Mouse (Mus musculus): Measurements from ENCODE around the gene Crat. TPM values are rescaled to one million over a fixed set of nuclear protein-coding genes. Genes with fewer than 3 reads are reported as not detected.

Gene Crat
- polyA plus RNA-seq, 1 experiment, result 96.4 TPM

GRCm38 (mm10) chr2:30402843-30403242 is 12.8 kb downstream of the Crat start:
- Histone ChIP-seq H3K4me1 (replicated peaks; ENCODE audit: control insufficient read depth, insufficient read depth, low read length) (no peaks in the 10 kb centered on the region; the same call in 1 of the 2 replicates), H3K36me3 (ENCODE audit: control insufficient read depth, insufficient read depth, low read length) (peaks cover 8% of the 10 kb centered on the region; the same call in 1 of the 2 replicates), H3K27me3 (ENCODE audit: control insufficient read depth, insufficient read depth, low read length) (no peaks in the 10 kb centered on the region), H3K27ac (ENCODE audit: control insufficient read depth, insufficient read depth, low read length) (no peak overlapping the region), H3K4me3 (ENCODE audit: control insufficient read depth, insufficient read depth, low read length) (no peak overlapping the region)
- no peak for DNase-seq
- TF ChIP-seq POLR2A (IDR thresholded peaks at IDR 0.05; ENCODE audit: control insufficient read depth, extremely low read depth, insufficient read depth, low read length, poor library complexity) (no peak), CTCF (IDR thresholded peaks at IDR 0.05; ENCODE audit: borderline replicate concordance, control insufficient read depth, extremely low read depth, insufficient read depth, low read length, poor library complexity) (no peak)
- 100% methylated on average over 2 of the region's 2 CpGs for WGBS

DNA sequence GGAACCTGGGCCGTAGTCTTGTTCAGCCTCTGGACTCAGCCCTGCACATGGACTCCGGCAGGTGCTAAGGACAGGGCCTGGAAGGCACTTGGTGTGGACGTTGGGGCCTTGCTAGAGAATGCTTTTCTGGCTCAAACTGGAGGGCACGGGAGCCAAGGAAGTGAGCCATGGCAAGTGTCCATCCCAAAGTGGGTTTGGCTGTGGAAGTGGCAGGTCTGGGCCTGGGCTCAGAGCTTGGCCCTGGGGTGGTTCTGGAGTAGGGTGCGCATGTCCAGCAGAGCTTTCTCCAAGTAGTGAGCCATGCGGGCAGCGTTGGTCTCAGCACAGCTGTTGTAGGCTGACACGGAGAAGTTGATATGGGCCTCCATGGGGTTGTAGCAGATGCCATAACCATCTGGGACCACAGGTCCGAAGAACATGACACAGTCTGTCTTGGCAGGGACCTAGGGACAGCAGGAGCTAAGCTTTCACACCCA is 13.2 kb downstream of the Crat start:
- DNase-seq, result no peak

DNA sequence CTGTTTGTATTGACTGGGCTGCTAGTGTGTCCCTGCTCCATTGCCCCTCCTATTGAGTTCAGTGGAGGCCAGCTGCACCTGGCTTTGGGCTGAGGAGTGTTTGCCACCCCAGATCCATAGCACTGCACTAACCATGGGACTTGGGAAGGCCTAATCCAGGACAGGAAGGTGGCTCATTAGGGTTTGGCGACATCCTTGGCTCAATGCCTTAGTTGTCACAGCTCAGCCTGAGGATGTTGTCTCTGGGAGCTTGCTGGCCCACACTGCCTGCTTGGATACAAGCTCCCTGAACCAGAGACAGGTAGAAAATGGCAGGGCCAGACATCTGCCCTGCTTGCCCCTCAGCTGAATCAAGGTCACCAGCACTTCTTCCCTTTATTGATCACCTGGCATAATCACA is 14.0 kb downstream of the Crat start:
- no peaks in the 10 kb centered on the region; the same call in 1 of the 2 replicates for H3K4me1 ChIP-seq (replicated peaks; ENCODE audit: control insufficient read depth, insufficient read depth, low read length)
- no peak overlapping the region for H3K4me3 ChIP-seq (ENCODE audit: control insufficient read depth, insufficient read depth, low read length)
- TF ChIP-seq CTCF (IDR thresholded peaks at IDR 0.05; ENCODE audit: borderline replicate concordance, control insufficient read depth, extremely low read depth, insufficient read depth, low read length, poor library complexity) (no peak), POLR2A (IDR thresholded peaks at IDR 0.05; ENCODE audit: control insufficient read depth, extremely low read depth, insufficient read depth, low read length, poor library complexity) (no peak)
- 96% methylated on average over 1 of the region's 1 CpGs for WGBS
- DNase-seq, result no peak
- no peaks in the 10 kb centered on the region for H3K27me3 ChIP-seq (ENCODE audit: control insufficient read depth, insufficient read depth, low read length)
- peaks cover 8% of the 10 kb centered on the region; the same call in 1 of the 2 replicates for H3K36me3 ChIP-seq (ENCODE audit: control insufficient read depth, insufficient read depth, low read length)
- no peak overlapping the region for H3K27ac ChIP-seq (ENCODE audit: control insufficient read depth, insufficient read depth, low read length)

More for the DNA sequence above, 13.2 kb downstream of the Crat start:
- H3K36me3 ChIP-seq (ENCODE audit: control insufficient read depth, insufficient read depth, low read length), result peaks cover 8% of the 10 kb centered on the region; the same call in 1 of the 2 replicates
- no peak overlapping the region for H3K4me3 ChIP-seq (ENCODE audit: control insufficient read depth, insufficient read depth, low read length)
- TF ChIP-seq POLR2A (IDR thresholded peaks at IDR 0.05; ENCODE audit: control insufficient read depth, extremely low read depth, insufficient read depth, low read length, poor library complexity) (no peak), CTCF (IDR thresholded peaks at IDR 0.05; ENCODE audit: borderline replicate concordance, control insufficient read depth, extremely low read depth, insufficient read depth, low read length, poor library complexity) (no peak)
- no peaks in the 10 kb centered on the region for H3K27me3 ChIP-seq (ENCODE audit: control insufficient read depth, insufficient read depth, low read length)
- H3K27ac ChIP-seq (ENCODE audit: control insufficient read depth, insufficient read depth, low read length), result no peak overlapping the region
- 95% methylated on average over 9 of the region's 9 CpGs for WGBS
- H3K4me1 ChIP-seq (replicated peaks; ENCODE audit: control insufficient read depth, insufficient read depth, low read length), result no peaks in the 10 kb centered on the region; the same call in 1 of the 2 replicates

DNA sequence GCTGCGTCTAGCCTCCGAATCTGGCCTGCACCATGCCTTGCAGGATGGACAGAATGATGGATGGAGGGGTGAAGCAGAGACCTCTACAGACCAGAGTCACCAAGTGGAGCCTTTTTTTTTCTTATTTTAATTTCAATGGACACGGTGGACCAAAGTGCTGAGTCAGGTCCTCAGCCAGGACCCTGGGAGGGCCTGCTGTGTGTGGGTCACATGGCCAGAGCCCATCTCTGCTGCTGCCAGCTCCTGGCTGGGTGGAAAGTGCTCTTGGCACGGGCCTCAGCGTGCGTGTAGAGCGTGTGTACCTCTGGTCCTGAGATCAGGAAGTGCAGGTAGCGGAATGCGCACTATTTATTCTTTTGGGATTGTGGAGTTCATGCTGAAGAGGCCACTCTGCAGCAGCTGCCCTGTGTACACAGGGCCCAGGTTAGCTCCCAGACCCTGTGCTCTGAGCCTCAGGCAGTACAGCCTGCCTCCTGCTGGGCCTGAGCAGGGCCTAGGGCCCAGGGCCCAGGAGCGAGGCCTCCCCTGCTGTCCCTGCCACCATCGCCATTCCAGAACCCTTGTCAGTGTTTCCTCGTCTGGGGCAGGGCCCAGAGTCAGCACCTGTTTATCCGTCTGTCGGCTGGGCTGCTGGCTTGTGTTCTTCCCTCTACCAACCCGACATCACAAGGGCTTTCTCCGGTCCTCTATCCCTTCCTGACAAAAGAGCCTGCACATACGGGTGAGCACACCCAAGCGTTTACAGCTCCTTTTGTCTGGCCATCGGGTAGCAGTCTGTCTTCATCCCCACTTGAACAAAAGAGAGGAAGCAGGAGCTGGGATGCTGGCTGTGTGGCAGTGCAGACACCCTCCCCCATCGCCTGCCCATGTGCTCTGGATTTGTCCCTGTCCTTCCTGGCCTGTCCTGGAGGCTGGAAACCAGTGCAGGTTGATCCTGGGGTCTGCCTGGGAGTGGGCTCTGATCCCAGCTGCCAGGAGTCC is 16.1 kb downstream of the Crat start:
- peaks cover 8% of the 10 kb centered on the region; the same call in 1 of the 2 replicates for H3K36me3 ChIP-seq (ENCODE audit: control insufficient read depth, insufficient read depth, low read length)
- no peaks in the 10 kb centered on the region for H3K4me1 ChIP-seq (replicated peaks; ENCODE audit: control insufficient read depth, insufficient read depth, low read length)
- H3K4me3 ChIP-seq (ENCODE audit: control insufficient read depth, insufficient read depth, low read length), result no peak overlapping the region
- WGBS, result 97% methylated on average over 20 of the region's 20 CpGs
- H3K27me3 ChIP-seq (ENCODE audit: control insufficient read depth, insufficient read depth, low read length), result no peaks in the 10 kb centered on the region
- H3K27ac ChIP-seq (ENCODE audit: control insufficient read depth, insufficient read depth, low read length), result no peak overlapping the region
- DNase-seq, result no peak
- TF ChIP-seq POLR2A (IDR thresholded peaks at IDR 0.05; ENCODE audit: control insufficient read depth, extremely low read depth, insufficient read depth, low read length, poor library complexity) (no peak), CTCF (IDR thresholded peaks at IDR 0.05; ENCODE audit: borderline replicate concordance, control insufficient read depth, extremely low read depth, insufficient read depth, low read length, poor library complexity) (no peak)

GRCm38 (mm10) chr2:30397986-30398512 is 17.6 kb downstream of the Crat start:
- TF ChIP-seq CTCF (IDR thresholded peaks at IDR 0.05; ENCODE audit: borderline replicate concordance, control insufficient read depth, extremely low read depth, insufficient read depth, low read length, poor library complexity), result no peak
- no peak for TF ChIP-seq POLR2A (IDR thresholded peaks at IDR 0.05; ENCODE audit: control insufficient read depth, extremely low read depth, insufficient read depth, low read length, poor library complexity)
- Histone ChIP-seq H3K4me3 (ENCODE audit: control insufficient read depth, insufficient read depth, low read length) (no peak overlapping the region), H3K27ac (ENCODE audit: control insufficient read depth, insufficient read depth, low read length) (no peak overlapping the region), H3K27me3 (ENCODE audit: control insufficient read depth, insufficient read depth, low read length) (no peaks in the 10 kb centered on the region), H3K4me1 (replicated peaks; ENCODE audit: control insufficient read depth, insufficient read depth, low read length) (peaks cover 7% of the 10 kb centered on the region), H3K36me3 (ENCODE audit: control insufficient read depth, insufficient read depth, low read length) (peaks cover 8% of the 10 kb centered on the region; the same call in 1 of the 2 replicates)
- DNase-seq, result no peak
- 97% methylated on average over 10 of the region's 10 CpGs for WGBS

GRCm38 (mm10) chr2:30396246-30396645 is 19.4 kb downstream of the Crat start:
- H3K36me3 ChIP-seq (ENCODE audit: control insufficient read depth, insufficient read depth, low read length), result peaks cover 8% of the 10 kb centered on the region; the same call in 1 of the 2 replicates
- 97% methylated on average over 7 of the region's 7 CpGs for WGBS
- no peaks in the 10 kb centered on the region for H3K27me3 ChIP-seq (ENCODE audit: control insufficient read depth, insufficient read depth, low read length)
- no peak overlapping the region for H3K4me3 ChIP-seq (ENCODE audit: control insufficient read depth, insufficient read depth, low read length)
- DNase-seq, result no peak
- TF ChIP-seq POLR2A (IDR thresholded peaks at IDR 0.05; ENCODE audit: control insufficient read depth, extremely low read depth, insufficient read depth, low read length, poor library complexity) (no peak), CTCF (IDR thresholded peaks at IDR 0.05; ENCODE audit: borderline replicate concordance, control insufficient read depth, extremely low read depth, insufficient read depth, low read length, poor library complexity) (no peak)
- H3K4me1 ChIP-seq (replicated peaks; ENCODE audit: control insufficient read depth, insufficient read depth, low read length), result peaks cover 10% of the 10 kb centered on the region
- H3K27ac ChIP-seq (ENCODE audit: control insufficient read depth, insufficient read depth, low read length), result no peak overlapping the region
